Mouse (Mus musculus) liver, embryonic 14.5 days (tissue): ENCODE measurements around the gene Sirt4. TPM values are rescaled to one million over a fixed set of nuclear protein-coding genes. Genes with fewer than 3 reads are reported as not detected.

Source experiments
- ATAC-seq: fragments of 200-750 bp; cut with Nextera tagmentation; 2 replicates; pipeline ENCODE4 v1.8.0; 2017; ENCODE audit warnings: moderate number of reproducible peaks, mild to moderate bottlenecking, moderate library complexity; ENCODE audit not compliant: insufficient read depth
- DNase-seq, 3 experiments: peaks; one replicate each; pipeline ENCODE4 v3.0.0-alpha.2; 2012 to 2013; ENCODE audit warnings: low read depth in 3 of 3, low spot score in 3 of 3
- H3K27ac ChIP-seq: fragments of 300-500 bp; sonication (generic); 2 replicates; pipeline ENCODE4 v1.5.1; 2014; ENCODE audit warnings: moderate library complexity, mild to moderate bottlenecking, control low read depth, inconsistent platforms
- H3K27me3 ChIP-seq: fragments of 300-500 bp; sonication (generic); 2 replicates; pipeline ENCODE4 v1.6.1; 2014; ENCODE audit warnings: mild to moderate bottlenecking, low read length, moderate library complexity; ENCODE audit not compliant: control insufficient read depth, insufficient read depth
- H3K36me3 ChIP-seq: fragments of 300-500 bp; sonication (generic); replicated peaks from 2 replicates; pipeline ENCODE4 v1.6.1; 2014; ENCODE audit warnings: low read depth; ENCODE audit not compliant: control insufficient read depth, insufficient read depth
- H3K4me1 ChIP-seq, 2 experiments: fragments of 200-500 bp in 1 of 2; fragments of 300-500 bp in 1 of 2; sonication (generic) in 1 of 2; replicated peaks; 2 replicates each; pipeline ENCODE4 v1.6.1; 2012 to 2014; ENCODE audit warnings: antibody characterized with exemption in 1 of 2, inconsistent platforms in 1 of 2, low read length in 1 of 2; ENCODE audit not compliant: control insufficient read depth in 2 of 2, insufficient read depth in 2 of 2
- H3K4me2 ChIP-seq: fragments of 300-500 bp; sonication (generic); 2 replicates; pipeline ENCODE4 v1.6.1; 2014; ENCODE audit warnings: low read depth, mild to moderate bottlenecking, control low read depth, moderate library complexity
- H3K4me3 ChIP-seq, 2 experiments: fragments of 200-500 bp in 1 of 2; fragments of 300-500 bp in 1 of 2; sonication (generic) in 1 of 2; 2 replicates each; pipeline ENCODE4 v1.5.1; 2012 to 2014; ENCODE audit warnings: low read depth in 2 of 2, low read length in 2 of 2, mild to moderate bottlenecking in 2 of 2, control low read depth in 1 of 2, inconsistent platforms in 1 of 2, moderate library complexity in 1 of 2; ENCODE audit not compliant: insufficient read depth in 1 of 2
- H3K9ac ChIP-seq: fragments of 300-500 bp; sonication (generic); replicated peaks from 2 replicates; pipeline ENCODE4 v1.6.1; 2014; ENCODE audit warnings: mild to moderate bottlenecking, control low read depth, moderate library complexity
- H3K9me3 ChIP-seq: fragments of 300-500 bp; sonication (generic); 2 replicates; pipeline ENCODE4 v1.6.1; 2016; ENCODE audit warnings: low read length, mixed read lengths; ENCODE audit not compliant: control insufficient read depth
- CTCF ChIP-seq: IDR thresholded peaks from 2 replicates; pipeline ENCODE4 v1.5.1; 2016; ENCODE audit warnings: antibody characterized with exemption, low read depth, control low read depth
- EP300 ChIP-seq: IDR thresholded peaks from 2 replicates; pipeline ENCODE4 v1.6.1; 2016; ENCODE audit warnings: antibody characterized with exemption, low read depth
- WGBS: fragments of 180-500 bp; shearing (Covaris S2); extraction: QIAGEN DNeasy Blood & Tissue Kit; methylation state at CpG from one replicate; pipeline ENCODE4 v1.1.7; 2014; ENCODE audit not compliant: insufficient replicate concordance; 5-methylcytosine and 5-hydroxymethylcytosine counted together
- polyA plus RNA-seq, 2 experiments: library from polyadenylated mRNA; depleted of rRNA in 1 of 2; stranded (reverse) in 1 of 2; unstranded in 1 of 2; fragments of >200 nt; fragmentation: Nextera tagmentation in 1 of 2; extraction: Ambion mirVana in 1 of 2; gene quantifications; 2 replicates each; pipeline versions ENCODE4 v1.2.1 to v1.2.3; 2012 to 2014

The Sirt4 gene
- polyA plus RNA-seq (2012; rRNA removed), result 8.4 and 9.4 TPM in 2 replicates
- 2.8 and 3.9 TPM in 2 replicates for polyA plus RNA-seq (2014; fragmentation: Nextera tagmentation; extraction: Ambion mirVana)

- H3K27me3 ChIP-seq, result no peaks in the 10 kb centered on the region
- peak within 1 kb of the TSS; percentile 59 to 86 for H3K4me3 ChIP-seq
- WGBS, result 7% methylated on average over 30 of the region's 30 CpGs
- no peaks in the 10 kb centered on the region for H3K36me3 ChIP-seq
- DNase-seq (peak; percentile 87 to 93 (median 92)), ATAC-seq (peak; percentile 84)
- TF ChIP-seq EP300 (no peak), CTCF (no peak)
- H3K9me3 ChIP-seq, result no peaks in the 10 kb centered on the region
- peak within 1 kb of the TSS; percentile 78 for H3K9ac ChIP-seq
- H3K4me1 ChIP-seq, result peaks cover 3 to 10% of the 10 kb centered on the region in 2 experiments; a peak in 3 of 4 replicates
- H3K27ac ChIP-seq, result peak within 1 kb of the TSS; percentile 54
- peak within 1 kb of the TSS; percentile 75 for H3K4me2 ChIP-seq
These were observed at the start of gene Sirt4 for GRCm38 (mm10) chr5:115483947-115484920. TSS of gene Sirt4 (minus strand) at chr5:115484725.

- 18% methylated on average over 18 of the region's 18 CpGs for WGBS
- TF ChIP-seq EP300 (no peak), CTCF (no peak)
- Histone ChIP-seq H3K4me2 (peak overlapping the region; percentile 72), H3K9me3 (no peaks in the 10 kb centered on the region), H3K27ac (peak overlapping the region; percentile 61), H3K27me3 (no peaks in the 10 kb centered on the region), H3K9ac (peak overlapping the region; percentile 65), H3K36me3 (no peaks in the 10 kb centered on the region), H3K4me3 (peak overlapping the region; percentile 29 to 38; a peak in 3 of 4 replicates), H3K4me1 (peaks cover 35 to 60% of the 10 kb centered on the region in 2 experiments)
- ATAC-seq (peak; percentile 94), DNase-seq (peak; percentile 81 to 85 (median 85))
These were observed 47.2 kb upstream of the Sirt4 start for GRCm38 (mm10) chr5:115531671-115532270.

- Histone ChIP-seq H3K27ac (peak overlapping the region; percentile 21; the same call in 1 of the 2 replicates), H3K4me1 (peaks cover 35 to 56% of the 10 kb centered on the region in 2 experiments), H3K4me2 (peak overlapping the region; percentile 20), H3K27me3 (no peaks in the 10 kb centered on the region), H3K9ac (no peak overlapping the region), H3K4me3 (no peak overlapping the region), H3K9me3 (no peaks in the 10 kb centered on the region), H3K36me3 (no peaks in the 10 kb centered on the region)
- 15% methylated on average over 8 of the region's 8 CpGs for WGBS
- TF ChIP-seq CTCF (no peak), EP300 (no peak)
- DNase-seq (no peak), ATAC-seq (no peak)
These were observed 45.9 kb upstream of the Sirt4 start for GRCm38 (mm10) chr5:115530447-115530809.

- Histone ChIP-seq H3K9me3 (no peaks in the 10 kb centered on the region), H3K4me1 (peaks cover 31 to 51% of the 10 kb centered on the region in 2 experiments), H3K4me2 (peak overlapping the region; percentile 20), H3K4me3 (no peak overlapping the region), H3K36me3 (no peaks in the 10 kb centered on the region), H3K27ac (peak overlapping the region; percentile 21; the same call in 1 of the 2 replicates), H3K27me3 (no peaks in the 10 kb centered on the region), H3K9ac (no peak overlapping the region)
- TF ChIP-seq EP300 (no peak), CTCF (no peak)
- DNase-seq, result no peak
- ATAC-seq, result no peak
- WGBS, result 38% methylated on average over 7 of the region's 7 CpGs
These were observed 45.4 kb upstream of the Sirt4 start for GRCm38 (mm10) chr5:115529742-115530446.
